ENCODE assay signal across 8 mouse cellular contexts in genomic region chr1:170884978-170885561, GRCm38 (mm10). TPM values are rescaled to one million over a fixed set of nuclear protein-coding genes. Genes with fewer than 3 reads are reported as not detected.
DNase-seq lines count a peak whose midpoint lies in the region; ATAC-seq and TF ChIP-seq lines count a peak whose summit lies in the region.

Gene Gm26620 (plus strand): TSS chr1:170885065.
Gene Dusp12 (minus strand): TSS chr1:170885540.

- peak within 1 kb of the TSS; percentile 76 for H3K4me2 ChIP-seq in lung, postnatal 0 days (replicated peaks; ENCODE audit: low read depth, low read length)

- peaks cover 22% of the 10 kb centered on the region for H3K36me3 ChIP-seq in hindbrain, embryonic 10.5 days
- no peaks in the 10 kb centered on the region for H3K36me3 ChIP-seq in lung, postnatal 0 days (ENCODE audit: insufficient read depth, low read length)

- ATAC-seq in lung, postnatal 0 days = peak; percentile 97

- H3K4me3 ChIP-seq in hindbrain, embryonic 10.5 days = peak within 1 kb of the TSS; percentile 90
- peak within 1 kb of the TSS; percentile 86 for H3K4me3 ChIP-seq in lung, postnatal 0 days (ENCODE audit: low read depth, low read length)

- no peaks in the 10 kb centered on the region for H3K27me3 ChIP-seq in hindbrain, embryonic 10.5 days (ENCODE audit: insufficient read depth, poor library complexity, severe bottlenecking)
- H3K27me3 ChIP-seq in lung, postnatal 0 days (replicated peaks; ENCODE audit: insufficient read depth, low read length) = no peaks in the 10 kb centered on the region

- peak; percentile 95 for DNase-seq in NIH3T3 (ENCODE audit: low read depth)
- DNase-seq in cerebellum, postnatal 10 days = peak; percentile 91 to 93
- peak; percentile 81 to 93 for DNase-seq in frontal cortex, adult 2 months (ENCODE audit: extremely low spot score in 1 of 2, low spot score in 1 of 2)
- DNase-seq in hindbrain, embryonic 10.5 days (ENCODE audit: low spot score) = peak; percentile 89
- peak; percentile 82 to 90 for DNase-seq in layer of hippocampus, postnatal 10 days (ENCODE audit: low spot score in 2 of 2)
- peak; percentile 94 for DNase-seq in lung, postnatal 0 days (ENCODE audit: low spot score)
- peak; percentile 61 for DNase-seq in ovary, postnatal 10 days (ENCODE audit: low spot score)
- DNase-seq in thymus, postnatal 0 days (ENCODE audit: low spot score) = peak; percentile 88

- H3K9me3 ChIP-seq in hindbrain, embryonic 10.5 days = no peaks in the 10 kb centered on the region
- no peaks in the 10 kb centered on the region for H3K9me3 ChIP-seq in lung, postnatal 0 days (ENCODE audit: low read length)

- peaks cover 29% of the 10 kb centered on the region for H3K4me1 ChIP-seq in hindbrain, embryonic 10.5 days (replicated peaks)
- H3K4me1 ChIP-seq in lung, postnatal 0 days (ENCODE audit: insufficient read depth, low read depth, low read length) = peaks cover 3% of the 10 kb centered on the region; the same call in 1 of the 2 replicates

- TF ChIP-seq EP300 in lung, postnatal 0 days (IDR thresholded peaks at IDR 0.05) = no peak

- peak; percentile 89 for TF ChIP-seq CTCF in lung, postnatal 0 days (IDR thresholded peaks at IDR 0.05)

- under 1% methylated on average over 46 of the region's 46 CpGs for WGBS in hindbrain, embryonic 10.5 days
- WGBS in lung, postnatal 0 days = under 1% methylated on average over 35 of the region's 46 CpGs

- peak within 1 kb of the TSS; percentile 79 for H3K9ac ChIP-seq in lung, postnatal 0 days (replicated peaks; ENCODE audit: low read depth)

- peak within 1 kb of the TSS; percentile 92 for H3K27ac ChIP-seq in hindbrain, embryonic 10.5 days
- peak within 1 kb of the TSS; percentile 55; the same call in 1 of the 2 replicates for H3K27ac ChIP-seq in lung, postnatal 0 days (ENCODE audit: low read length)

RNA-seq across cellular contexts. Expression of gene Gm26620, which starts in this region (rescaled TPM):
- 0.50 and 1.0 TPM in 2 replicates for polyA plus RNA-seq in frontal cortex, adult 2 months (2012; rRNA removed)
- polyA plus RNA-seq in hindbrain, embryonic 10.5 days (2016; fragmentation: Nextera tagmentation; extraction: Ambion mirVana) = 0.41 TPM in 1 of 2 replicates, not detected in the other
- total RNA-seq in layer of hippocampus, postnatal 10 days (2021) = under 1 TPM; 0.62 to 0.87 TPM
- 0.46 and 0.79 TPM in 2 replicates for polyA plus RNA-seq in lung, postnatal 0 days (2015; fragmentation: Nextera tagmentation; extraction: Ambion mirVana)
- 0.34 and 0.45 TPM in 2 replicates for polyA plus RNA-seq in thymus, postnatal 0 days (2015; fragmentation: Nextera tagmentation; extraction: Ambion mirVana)

RNA-seq across cellular contexts. Expression of gene Dusp12, which starts in this region (rescaled TPM):
- 30.1 and 33.8 TPM in 2 replicates for polyA plus RNA-seq in frontal cortex, adult 2 months (2012; rRNA removed)
- 28.4 and 34.0 TPM in 2 replicates for polyA plus RNA-seq in hindbrain, embryonic 10.5 days (2016; fragmentation: Nextera tagmentation; extraction: Ambion mirVana)
- 10 to 100 TPM; 15.5 to 16.3 TPM for total RNA-seq in layer of hippocampus, postnatal 10 days (2021)
- 22.5 and 23.2 TPM in 2 replicates for polyA plus RNA-seq in lung, postnatal 0 days (2015; fragmentation: Nextera tagmentation; extraction: Ambion mirVana)
- polyA plus RNA-seq in thymus, postnatal 0 days (2015; fragmentation: Nextera tagmentation; extraction: Ambion mirVana) = 30.0 and 30.5 TPM in 2 replicates

Comparison
In these comparisons a context has a peak if more than half of its experiments do, and no peak if none do; other contexts are left out.
1. Peak in every context shown above with its lines: DNase-seq, ATAC-seq, H3K4me3 ChIP-seq and H3K27ac ChIP-seq.